Mouse (Mus musculus) adrenal gland, postnatal 14 days (tissue): ENCODE results near the gene Tubgcp2. TPM values are rescaled to one million over a fixed set of nuclear protein-coding genes. Genes with fewer than 3 reads are reported as not detected.

ENCODE experiments used
- DNase-seq: peaks from one replicate; pipeline ENCODE4 v3.0.0; 2021; ENCODE audit warnings: mixed read lengths
- long read RNA-seq, 2 experiments: library from polyadenylated mRNA; stranded (forward); transcript quantifications; one replicate each; pipeline ENCODE4 v2.0.0; 2021
- total RNA-seq: library from RNA; stranded (reverse); gene quantifications from 2 replicates; pipeline ENCODE4 v1.2.3, GENCODE M21; 2021

The Tubgcp2 gene
- total RNA-seq, result 27.2 and 28.0 TPM in 2 replicates
- long read RNA-seq, experiment 1, transcript Tubgcp2-201 (18 exons, 2,960 nt), result minor isoform, 17 of 55 reads
- long read RNA-seq, experiment 1, transcript Tubgcp2-207 (18 exons, 3,060 nt), result major isoform, 21 of 55 reads
- long read RNA-seq, experiment 1, partial matches to known transcripts, result 9 of 55 reads
- long read RNA-seq, experiment 1, other reads (novel, unspliced or antisense), result 8 of 55 reads
- long read RNA-seq, experiment 2, transcript Tubgcp2-201 (18 exons, 2,960 nt), result minor isoform, 5 of 31 reads
- long read RNA-seq, experiment 2, transcript Tubgcp2-207 (18 exons, 3,060 nt), result major isoform, 11 of 31 reads
- long read RNA-seq, experiment 2, partial matches to known transcripts, result 8 of 31 reads
- long read RNA-seq, experiment 2, other reads (novel, unspliced or antisense), result 7 of 31 reads

DNA sequence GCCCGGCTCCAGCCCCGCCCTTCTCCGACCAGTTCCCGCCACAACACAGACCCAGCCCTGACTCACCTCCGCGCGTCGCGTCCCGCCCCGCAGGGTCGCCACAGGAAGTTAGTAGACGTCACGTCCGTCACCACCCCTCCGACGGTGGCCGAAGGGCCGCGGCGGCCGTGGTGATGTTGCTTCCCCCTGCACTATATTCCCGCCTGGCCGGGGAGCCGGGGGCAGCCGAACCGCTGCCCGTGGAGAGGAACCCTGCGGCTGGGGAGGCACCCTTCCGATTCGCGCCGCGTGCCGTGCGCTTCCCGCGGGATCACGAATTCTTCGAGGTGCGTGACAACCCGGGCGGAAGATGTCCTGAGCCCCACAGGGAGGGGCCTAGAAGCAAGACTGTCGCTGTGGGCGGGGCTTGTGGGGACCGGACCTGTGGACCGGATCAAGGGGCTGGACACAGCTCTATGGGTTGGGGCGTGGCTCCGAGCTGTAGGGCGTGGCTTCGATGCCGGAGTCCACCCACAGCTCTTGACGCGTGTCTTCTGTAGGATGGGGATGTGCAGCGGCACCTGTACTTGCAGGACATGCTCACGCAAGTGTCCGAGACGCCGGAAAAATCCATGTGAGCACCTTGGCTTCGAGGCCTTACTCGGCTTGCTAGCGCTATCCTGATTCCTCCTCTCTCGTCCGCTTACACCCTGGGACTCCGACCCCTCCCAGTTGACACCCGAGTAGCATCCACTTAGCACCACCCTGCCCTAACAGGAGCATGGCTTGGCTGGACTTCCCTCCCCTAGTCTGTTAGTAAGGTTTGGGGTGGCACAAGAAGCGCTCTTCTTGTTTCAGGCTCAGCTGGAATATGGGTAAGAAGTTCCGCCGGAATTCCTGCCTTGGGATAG is at the start of gene Tubgcp2, which contains the start of gene Zfp511:
Tubgcp2 (minus strand) TSS at position 389 of the 890 bp plus-strand sequence.
Zfp511 (plus strand) TSS at position 111 of the 890 bp plus-strand sequence.
- peak; percentile 98 for DNase-seq

DNA sequence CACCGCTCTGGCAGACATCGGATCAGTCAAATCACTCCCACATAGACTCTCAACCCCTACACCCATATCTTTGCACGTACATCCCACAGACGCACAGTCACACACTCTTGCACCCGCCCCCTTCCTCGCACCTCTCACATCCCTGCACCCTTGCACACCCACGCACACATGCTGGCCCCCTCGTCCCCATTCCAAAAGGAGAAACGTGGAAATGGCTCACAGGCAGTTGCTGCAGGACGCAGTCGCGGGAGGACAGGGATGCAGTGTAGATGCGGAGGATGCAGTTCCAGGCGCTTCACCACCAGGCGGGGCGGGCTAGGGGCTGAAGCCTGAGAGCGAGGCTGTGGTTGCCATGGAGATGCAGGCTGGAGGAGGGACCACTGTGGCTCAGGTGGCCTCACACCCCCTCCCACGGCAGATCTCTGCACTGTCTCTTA is 45.8 kb upstream of the Tubgcp2 start, which contains the start of gene Caly:
Caly (minus strand) TSS at position 307 of the 437 bp plus-strand sequence.
- DNase-seq, result peak; percentile 79

DNA sequence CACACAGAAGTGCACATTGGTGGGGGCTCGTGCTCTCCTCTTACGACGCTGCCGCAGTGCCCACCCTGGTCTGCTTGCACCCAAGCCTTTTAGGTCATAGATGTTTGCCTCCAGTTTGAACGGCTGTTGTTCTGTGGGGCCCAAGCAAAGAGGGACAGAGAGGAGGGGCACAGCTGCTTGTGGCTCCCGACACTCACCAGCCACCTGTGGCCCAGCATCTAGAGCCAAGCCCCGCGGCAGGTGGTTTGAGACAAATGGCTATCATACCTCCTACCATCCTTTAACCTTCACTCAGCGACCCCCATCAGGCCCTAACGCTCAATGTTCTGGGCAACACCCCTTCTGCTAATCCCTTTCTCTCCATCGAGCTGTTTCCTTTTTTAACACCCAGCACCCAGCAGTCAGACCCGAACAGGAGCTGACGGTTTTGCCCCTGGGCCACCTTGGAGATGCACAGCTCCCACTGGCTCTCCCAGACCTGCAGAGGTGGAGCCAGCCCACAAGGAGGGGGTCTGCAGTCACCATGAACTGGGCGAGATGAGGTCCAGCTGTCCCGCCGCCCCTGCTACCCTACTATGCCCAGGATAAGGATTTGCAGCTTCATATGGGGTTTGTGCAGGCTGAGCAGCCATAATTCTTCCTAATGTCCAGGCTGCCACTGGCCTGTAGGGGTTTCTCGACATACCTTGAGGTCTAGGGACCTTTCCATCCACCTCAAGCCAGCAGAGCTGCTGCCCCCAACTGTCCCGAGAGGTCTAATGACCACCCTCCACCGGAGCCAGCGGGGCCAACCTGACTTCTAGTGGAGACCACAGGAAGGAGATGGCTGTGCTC is 45.2 kb upstream of the Tubgcp2 start:
- DNase-seq, result no peak

DNA sequence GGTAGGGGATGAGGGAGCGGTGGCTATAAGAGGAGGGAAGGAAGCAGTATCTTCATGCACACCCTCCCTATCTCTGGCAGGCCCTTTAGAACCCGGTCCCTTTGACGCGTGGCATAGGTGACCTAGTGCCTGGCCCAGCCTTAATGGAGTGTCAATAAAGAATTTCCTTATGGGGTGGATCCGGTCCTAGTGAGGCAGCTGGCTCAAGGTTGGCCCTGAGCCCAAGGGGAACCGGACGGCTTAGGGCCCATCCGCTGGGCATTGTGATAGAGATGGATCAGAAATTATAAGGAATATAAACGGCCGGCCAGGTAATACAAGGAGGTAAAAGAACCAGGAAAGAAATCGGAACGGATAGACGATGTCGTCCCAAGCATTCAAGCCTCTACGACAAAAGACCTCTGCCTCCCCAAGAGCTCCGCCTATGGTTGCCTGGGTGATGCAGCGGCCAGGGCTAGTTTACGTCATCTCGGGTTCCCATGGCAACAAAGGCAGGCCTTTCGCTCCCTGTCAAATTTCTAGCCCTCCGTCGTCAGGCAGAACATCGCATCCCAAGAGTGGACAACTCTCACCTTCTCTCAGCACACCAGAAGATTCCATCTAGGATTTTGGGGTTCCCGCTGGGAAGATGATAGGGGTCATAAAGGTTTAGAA is 44.2 kb upstream of the Tubgcp2 start:
- peak; percentile 92 for DNase-seq

DNA sequence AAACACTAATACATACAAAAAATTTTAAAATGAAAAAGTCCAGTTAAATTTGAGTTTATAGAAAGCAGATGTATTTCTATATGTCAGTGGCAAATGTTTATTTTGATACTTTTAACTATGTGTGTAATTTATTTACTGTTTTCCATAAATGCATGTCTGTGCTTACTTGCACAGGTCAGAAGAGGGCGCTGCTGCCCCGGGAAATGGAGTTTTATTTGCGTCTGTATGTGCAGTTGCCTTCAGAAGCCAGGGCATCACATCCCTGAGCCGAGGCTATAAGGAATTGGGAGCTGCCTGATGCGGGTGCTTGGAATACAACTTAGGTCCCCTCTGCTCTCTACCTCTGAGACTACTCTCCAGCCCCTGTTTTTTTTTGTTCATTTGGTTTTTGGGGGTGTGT is 42.2 kb upstream of the Tubgcp2 start:
- DNase-seq, result peak; percentile 86

DNA sequence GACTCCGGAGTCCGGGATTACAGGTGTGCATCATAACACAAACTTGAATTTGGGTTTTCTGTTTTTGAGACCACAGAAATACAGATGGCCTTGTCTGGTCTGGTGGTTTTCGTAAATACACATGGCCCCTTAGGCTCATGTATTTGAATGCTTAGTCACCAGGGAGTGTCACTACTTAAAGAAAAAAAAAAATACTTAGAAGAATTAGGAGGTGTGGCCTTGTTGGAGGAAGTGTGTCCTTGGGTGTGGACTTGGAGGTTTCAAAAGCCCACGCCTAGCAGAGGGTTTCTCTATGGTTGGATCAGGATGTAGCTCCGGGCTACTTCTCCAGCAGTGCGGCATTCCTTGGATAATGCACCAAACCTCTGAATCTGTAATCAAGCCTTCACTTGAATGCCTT is 41.2 kb upstream of the Tubgcp2 start:
- DNase-seq, result no peak

DNA sequence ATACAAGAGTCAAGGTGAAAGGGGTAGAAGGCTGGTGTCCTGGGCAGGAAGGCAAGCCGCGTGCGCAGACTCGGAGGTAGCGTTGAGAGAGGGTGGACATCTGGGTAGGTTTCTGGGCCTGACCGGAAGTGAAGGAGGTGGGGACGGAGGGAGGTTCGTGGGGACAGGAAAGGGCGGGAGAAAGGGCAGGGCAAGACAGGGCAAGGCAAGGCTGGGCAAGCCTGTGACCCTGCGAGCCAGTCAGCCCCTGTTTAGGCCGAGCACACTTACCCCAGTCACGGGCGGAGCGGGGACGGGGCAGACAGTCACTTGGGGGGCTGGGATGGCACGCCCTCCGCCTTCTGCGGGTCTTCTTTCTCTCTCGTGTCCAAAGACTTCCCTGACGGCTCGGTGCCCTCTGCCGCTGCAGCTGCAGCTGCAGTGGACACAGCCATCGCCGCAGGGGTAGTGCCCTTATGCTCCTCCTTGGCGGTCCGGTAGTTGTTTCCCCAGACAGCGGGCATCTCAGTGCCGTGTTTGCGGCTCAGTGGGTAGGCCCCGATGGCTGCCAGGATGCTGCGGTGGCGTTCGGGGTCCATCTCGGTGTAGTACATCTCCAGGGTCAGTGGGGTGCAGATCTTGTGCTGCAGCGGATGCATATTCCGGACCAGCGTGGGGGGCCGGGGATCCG is 33.7 kb upstream of the Tubgcp2 start:
- DNase-seq, result peak; percentile 54

DNA sequence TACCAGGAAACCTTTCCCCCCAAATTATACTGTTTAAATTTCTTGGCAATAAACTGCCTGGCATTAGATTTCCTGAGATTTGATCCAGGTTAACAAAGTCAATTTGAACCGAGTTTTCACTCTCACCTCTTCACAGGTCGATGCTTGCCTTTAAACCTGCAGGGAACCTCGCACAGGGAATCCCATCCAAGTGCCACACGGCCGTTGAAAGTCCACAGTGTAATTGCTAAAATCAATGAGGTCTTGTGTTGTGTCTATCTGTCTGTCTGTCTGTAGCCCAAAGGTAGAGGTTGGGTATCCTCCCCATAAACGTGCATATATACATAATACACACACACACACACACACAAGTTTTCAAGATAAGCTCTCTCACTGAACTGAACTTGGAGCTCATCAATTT is 30.9 kb upstream of the Tubgcp2 start:
- no peak for DNase-seq

DNA sequence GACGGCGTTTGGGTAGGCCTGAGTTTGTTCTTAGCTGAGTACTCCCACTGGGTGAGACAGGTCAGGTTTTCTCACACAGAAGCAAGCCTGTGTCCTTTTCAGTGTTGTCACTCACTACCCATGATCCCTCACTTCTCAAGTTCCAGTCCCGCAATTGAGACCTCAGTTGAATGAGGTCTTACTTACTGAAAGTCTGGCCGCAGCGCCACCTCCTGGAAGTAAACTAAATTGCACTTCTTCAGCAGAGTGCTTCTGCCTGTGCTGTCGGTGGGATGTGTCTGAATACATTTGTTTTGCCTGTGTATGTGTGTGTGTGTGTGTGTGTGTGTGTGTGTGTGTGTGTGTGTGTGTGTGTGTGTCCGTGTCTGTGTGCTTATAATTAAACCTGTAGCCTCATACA is 26.6 kb upstream of the Tubgcp2 start:
- peak; percentile 75 for DNase-seq

DNA sequence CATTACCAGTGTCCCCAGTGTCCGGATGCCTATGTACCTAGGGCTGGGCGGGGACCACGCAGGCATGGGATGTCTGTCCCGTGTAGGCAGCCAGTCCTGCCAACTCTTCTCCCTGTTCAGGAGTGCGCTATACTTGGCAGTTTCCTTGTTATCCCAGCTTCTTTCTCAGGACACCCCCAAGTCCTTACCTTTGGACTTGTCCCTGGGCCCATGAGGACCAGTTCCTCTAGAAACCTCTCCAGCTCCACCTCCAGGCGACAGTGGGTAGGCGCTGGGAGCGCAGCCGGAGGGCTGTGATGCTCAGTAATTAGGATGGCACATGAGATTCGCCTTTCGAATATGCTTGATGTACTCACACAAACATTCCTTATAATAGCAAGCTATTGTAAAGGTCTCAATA is 25.8 kb upstream of the Tubgcp2 start:
- peak; percentile 50 for DNase-seq

DNA sequence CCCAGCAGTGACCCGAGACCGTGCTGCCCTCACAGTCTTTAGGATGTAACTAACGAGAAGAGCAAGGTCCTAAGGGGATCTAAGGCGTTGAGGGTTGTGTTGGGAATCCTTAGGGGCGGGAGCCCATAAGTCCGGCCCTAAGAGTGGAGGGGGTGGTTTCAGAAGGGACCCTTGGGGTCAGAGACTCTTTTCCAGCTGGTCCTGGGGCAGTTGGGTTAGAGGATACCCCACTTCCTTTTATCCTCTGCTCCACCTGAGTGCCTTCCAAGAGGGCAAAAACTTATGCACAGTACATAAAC is 25.3 kb upstream of the Tubgcp2 start:
- DNase-seq, result no peak

DNA sequence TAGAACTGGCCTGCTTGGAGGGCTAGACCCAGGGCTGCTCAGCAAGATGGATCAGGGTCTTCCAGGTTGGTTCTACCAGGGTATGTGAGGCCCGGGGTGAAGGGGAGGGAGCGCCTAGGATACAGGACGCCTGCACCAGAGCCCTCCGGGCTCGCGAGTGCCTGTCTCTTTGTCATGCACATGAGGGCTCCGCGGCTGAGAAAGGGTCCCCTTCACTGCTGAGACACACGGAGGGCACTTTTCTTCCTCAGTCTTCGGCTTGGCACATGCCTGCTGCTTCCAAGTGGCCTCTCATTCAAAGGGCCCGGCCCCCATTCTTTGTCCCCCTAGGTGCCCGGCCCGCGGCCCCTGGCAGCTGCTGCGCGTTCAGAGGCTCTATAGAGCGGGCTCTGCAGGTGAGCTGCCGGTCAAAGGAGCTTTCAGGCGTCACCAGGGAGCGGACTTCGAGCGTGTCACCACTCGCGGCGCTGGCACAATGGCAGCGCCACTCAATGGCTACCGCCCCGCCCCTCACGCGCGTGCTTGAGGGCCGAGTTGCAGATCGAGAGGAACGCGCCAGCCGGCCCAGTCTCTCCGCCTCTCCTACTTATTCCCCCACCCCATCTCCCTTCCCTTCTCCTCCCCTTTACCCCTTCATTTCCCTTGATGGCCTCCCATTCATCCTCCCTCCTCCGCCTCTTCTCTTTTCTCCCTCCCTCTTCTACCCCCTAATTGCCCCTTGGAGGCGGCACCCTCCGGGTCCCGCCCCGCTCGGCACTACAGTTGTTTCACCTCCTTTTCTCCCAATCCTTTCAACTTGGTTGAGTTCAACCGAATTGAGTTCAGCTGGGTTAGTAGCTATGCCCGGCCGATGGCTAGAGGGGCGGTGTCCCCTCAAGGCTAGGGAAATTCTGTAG is 24.7 kb upstream of the Tubgcp2 start:
- DNase-seq, result peak; percentile 60

DNA sequence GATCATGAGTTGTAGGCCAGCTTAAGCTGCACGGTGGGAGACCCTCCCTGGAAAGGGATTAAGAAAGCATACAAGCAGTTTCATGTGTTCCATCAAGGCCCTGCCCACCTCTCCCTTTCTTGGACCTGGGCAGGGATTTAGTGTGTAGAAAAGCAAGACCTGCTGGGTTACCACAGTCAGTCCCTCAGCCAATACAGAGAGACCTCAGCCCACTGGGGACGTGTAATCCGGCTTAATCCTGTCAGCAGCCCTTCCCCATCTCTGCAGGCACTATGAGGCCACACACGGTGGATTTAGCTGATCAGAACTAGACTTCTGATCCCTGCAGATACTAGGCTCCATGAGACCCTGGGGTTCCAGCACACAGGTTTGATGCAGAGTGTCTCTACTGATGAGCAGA is 23.1 kb upstream of the Tubgcp2 start:
- no peak for DNase-seq

DNA sequence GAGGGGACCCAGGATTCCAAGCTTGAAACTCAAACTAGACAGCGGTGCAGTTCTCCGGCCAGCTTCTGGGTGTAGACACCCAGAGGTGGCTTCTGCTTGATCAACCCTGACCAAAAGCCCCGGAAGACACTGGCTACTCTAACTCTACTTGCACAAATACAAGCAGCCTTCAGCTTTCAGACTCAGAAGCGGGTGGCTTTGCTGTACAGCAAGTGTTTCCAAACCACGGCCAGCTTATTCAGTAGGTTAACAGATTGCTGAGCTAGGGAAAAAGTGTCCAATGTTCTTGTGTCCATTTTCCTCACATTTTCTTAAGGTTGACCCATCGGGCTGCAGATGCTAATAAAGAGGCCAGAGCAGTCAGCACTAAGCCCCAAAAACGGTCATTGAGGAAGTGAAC is 22.1 kb upstream of the Tubgcp2 start:
- DNase-seq, result no peak

DNA sequence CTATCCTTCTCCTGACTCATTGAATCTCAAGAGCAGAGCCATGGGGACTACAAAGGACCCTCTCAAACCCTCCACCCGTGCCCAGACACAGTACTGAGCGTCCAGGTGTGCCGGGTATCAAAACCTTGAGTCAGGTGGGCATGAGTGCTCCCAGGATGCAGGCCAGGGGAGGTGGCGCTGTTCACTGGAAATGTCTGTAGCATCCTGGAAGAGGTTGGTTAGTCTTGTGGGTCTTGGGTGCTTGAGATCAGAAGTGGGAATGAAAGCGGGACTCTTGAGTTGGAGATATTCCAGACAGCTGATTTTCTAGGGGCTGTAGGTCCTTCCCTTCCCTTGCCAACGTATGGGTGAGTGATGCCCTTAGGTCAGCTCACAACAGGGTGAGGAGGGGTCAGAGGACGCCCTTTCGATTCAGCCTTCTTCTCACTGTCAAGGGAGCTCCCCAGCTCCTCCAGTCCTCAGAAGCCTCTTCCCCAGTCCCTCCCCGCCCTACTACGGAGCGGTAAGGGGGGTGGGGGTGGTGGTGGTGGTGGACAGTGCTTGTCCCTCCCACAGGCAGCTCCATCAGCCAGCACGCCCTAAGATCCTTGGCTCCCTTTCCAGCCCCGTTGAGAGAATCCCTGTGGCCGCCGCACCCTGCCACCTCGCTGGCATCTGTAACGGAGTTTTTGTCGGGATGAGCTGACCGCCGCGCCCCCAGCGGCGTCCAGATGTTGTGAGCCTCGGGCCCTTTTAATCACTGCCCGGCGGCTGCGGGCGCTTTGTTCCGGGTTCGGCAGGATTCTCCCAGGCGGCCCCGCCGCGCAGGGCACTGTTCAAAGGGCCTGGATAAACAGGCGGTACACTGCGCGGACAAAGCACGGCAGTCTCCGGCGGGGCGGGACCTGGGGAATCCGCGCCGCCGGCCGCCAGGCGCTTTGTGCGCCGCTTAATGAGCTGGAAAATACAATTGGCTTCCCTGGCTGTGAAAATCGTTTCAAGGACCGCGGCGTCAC is 21.2 kb upstream of the Tubgcp2 start:
- peak; percentile 62 for DNase-seq

DNA sequence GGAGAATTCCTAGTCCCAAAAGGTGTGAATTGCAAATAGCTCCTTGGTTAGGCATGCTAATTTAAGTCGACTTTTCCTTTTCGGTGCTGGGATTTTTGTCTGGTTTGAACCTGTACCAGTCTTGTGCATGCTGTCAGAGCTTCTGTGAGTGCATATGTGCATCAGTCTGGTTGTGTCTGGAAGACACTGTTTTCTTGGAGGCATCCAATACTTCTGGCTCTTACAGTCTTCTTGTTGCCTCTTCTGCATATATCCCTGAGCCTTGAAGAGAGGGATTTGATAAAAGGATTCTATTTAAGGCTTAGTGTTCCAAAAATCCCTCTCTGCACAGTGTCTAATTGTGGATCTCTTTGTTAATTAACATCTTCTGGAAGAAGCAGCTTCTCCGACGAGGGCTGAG is 17.7 kb upstream of the Tubgcp2 start:
- DNase-seq, result no peak

DNA sequence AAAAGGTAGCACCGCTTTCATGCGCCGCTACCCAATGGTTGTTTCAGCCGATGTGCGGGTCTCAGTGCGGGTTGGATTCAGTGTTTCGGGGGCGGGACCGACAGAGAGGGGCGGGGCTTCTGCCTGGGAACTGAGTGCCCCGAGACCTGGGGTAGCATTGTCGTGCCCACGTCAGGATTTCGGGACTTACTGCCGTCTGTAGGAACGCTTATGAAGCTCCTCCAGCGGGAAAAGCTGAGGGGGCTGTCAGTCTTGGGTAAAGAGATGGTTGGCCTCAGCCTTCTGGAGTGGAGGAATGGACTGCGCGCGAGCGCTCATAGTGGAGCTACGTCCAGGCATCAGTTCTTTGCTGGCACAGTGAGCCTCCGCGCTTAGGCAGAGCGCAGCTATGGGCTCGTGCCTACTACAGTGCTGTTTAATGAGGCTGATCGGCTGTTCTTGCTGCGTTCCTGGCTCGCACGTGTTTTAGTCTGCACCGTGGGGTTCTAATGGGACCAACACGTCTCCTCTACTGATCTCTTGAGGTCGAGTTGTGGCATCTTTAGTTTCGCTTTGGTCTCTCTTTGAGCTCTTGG is 12.7 kb upstream of the Tubgcp2 start:
- DNase-seq, result peak; percentile 54

DNA sequence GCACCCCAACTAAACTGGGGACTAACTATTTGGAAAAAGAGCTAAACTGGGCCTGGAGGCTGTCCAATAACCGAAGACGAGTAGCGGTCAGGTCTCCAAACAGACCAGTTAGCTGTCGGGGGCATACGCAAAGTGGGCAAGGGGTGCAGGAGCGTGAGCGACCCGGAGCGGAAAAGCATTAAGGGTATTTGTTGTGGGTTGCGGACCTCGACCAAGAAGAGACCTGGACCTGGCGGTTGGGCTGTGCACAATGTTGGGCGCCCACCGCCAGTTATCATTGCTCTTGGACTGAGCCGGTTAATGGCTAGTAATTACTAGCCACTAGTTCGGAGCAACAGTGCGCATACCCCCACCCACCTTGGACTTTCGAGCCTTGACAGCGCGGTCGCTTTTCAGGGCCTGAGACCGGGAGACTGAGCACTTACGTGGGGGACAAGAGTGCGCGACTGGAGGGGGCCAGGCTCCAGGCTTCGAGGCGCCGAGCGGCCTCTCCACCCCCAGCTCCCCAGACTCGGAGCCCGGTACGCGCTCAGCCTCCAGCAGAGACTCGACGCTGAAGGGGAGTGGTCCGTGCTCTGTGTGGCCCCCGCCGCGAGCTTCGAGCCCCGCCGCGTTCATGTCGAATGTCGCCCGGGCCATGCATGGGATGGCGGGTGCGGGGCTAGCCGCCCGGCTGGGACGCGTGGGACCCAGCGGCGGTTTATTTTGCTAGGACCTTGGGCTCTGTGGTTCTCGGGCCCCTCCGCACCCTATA is 12.1 kb upstream of the Tubgcp2 start, which contains the start of gene Msx3:
Msx3 (minus strand) TSS at position 729 of the 754 bp plus-strand sequence.
- no peak for DNase-seq
